Mouse (Mus musculus): Measurements from ENCODE around the gene Plau. TPM values are rescaled to one million over a fixed set of nuclear protein-coding genes. Genes with fewer than 3 reads are reported as not detected.
A peak's percentile ranks its signal among the peaks of the same experiment; 100 is the strongest.

The Plau gene
- 0.46 and 0.76 TPM in 2 replicates for polyA plus RNA-seq (2016; fragmentation: Nextera tagmentation; extraction: Ambion mirVana)

DNA sequence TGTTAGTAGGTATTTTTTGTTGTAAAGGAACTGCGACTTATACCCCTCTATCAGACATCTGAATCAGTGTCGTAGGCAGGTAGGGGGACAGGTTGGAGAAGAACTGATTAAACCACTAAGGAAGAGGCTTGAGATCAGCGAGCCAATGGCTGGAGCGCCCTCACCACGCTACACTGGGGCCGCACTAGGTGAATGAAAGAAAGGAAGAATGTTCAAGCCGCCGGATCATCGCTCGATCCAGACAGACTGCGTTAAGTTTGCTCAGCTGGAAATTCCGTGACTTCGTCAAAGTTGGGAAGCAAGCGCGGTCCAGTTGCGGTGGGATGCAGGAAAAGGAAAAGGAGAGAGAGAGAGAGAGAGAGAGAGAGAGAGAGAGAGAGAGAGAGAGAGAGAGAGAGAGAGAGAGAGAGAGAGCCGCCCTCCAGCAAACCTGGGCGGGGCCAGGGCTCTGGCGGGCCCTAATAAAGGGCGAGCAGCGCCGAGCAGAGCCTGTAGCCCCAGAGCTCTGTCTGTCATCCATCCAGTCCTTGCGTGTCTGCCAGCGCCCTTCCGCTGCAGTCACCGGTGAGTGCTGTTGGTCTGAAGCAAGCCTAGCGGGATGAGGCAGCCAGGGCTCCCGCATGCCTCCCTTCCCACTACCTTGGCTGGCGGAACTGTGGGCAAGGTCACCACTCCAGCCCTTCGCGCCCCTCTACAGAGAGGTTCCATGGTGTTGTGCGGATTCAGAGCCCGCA is at the start of gene Plau:
TSS of gene Plau (plus strand) at position 490 of the 734 bp plus-strand sequence.
- Histone ChIP-seq H3K4me1 (peaks cover 6% of the 10 kb centered on the region), H3K9me3 (replicated peaks) (no peaks in the 10 kb centered on the region), H3K4me2 (replicated peaks) (peak within 1 kb of the TSS; percentile 94), H3K9ac (peak within 1 kb of the TSS; percentile 73), H3K27me3 (peaks cover 5% of the 10 kb centered on the region; the same call in 1 of the 2 replicates), H3K4me3 (peak within 1 kb of the TSS; percentile 48), H3K36me3 (no peaks in the 10 kb centered on the region), H3K27ac (no peak within 1 kb of the TSS)
- ATAC-seq (ENCODE audit: low FRiP score), result peak; percentile 92
- WGBS, result under 1% methylated on average over 32 of the region's 33 CpGs

DNA sequence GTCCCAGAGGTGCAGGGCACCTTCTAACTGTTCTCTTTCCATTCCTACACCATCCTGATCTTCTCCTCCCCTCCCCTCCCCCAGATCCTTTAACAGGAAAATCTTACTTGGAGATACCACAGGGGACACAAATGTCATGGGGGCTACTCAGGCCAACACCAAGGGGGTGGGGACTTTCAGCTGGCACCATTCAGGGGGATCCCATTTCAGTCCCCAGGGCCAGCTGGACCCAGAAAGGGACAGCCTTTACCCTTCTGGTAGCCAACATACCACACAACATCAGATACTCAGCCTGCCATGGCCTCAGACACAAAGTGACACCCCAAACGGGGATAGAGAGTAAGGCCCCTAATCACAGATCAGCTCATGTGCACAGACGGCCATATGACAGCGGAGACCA is 48.3 kb upstream of the Plau start:
- Histone ChIP-seq H3K4me3 (no peak overlapping the region), H3K27me3 (no peaks in the 10 kb centered on the region), H3K36me3 (peaks cover 63% of the 10 kb centered on the region), H3K9me3 (replicated peaks) (no peaks in the 10 kb centered on the region), H3K4me2 (replicated peaks) (no peak overlapping the region), H3K9ac (no peak overlapping the region), H3K27ac (no peak overlapping the region), H3K4me1 (peaks cover 40% of the 10 kb centered on the region)
- no peak for ATAC-seq (ENCODE audit: low FRiP score)
- 86% methylated on average over 3 of the region's 3 CpGs for WGBS

DNA sequence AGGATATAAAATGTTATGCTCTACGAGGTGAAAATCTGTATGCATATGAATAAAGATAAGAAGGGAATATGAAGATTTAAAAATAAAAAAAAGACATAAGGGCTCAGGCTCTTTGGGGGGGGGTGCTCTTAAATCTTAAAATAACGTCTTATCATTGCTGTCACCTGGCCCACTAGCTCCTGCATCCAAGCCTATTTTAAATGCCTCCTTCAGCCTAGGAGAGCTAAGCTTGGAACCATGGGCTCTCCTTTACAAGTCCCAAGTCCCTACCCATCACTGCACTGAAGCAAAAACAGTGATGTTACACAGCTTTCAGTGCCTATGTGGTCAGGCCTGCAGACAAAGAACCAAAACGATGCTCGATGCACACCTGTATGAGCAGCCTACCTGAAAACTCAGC is 46.9 kb upstream of the Plau start:
- 92% methylated on average over 4 of the region's 4 CpGs for WGBS
- no peak overlapping the region for H3K4me3 ChIP-seq
- H3K4me2 ChIP-seq (replicated peaks), result no peak overlapping the region
- no peak for ATAC-seq (ENCODE audit: low FRiP score)
- no peak overlapping the region for H3K9ac ChIP-seq
- peaks cover 53% of the 10 kb centered on the region for H3K36me3 ChIP-seq
- H3K27me3 ChIP-seq, result no peaks in the 10 kb centered on the region
- no peaks in the 10 kb centered on the region for H3K9me3 ChIP-seq (replicated peaks)
- H3K27ac ChIP-seq, result no peak overlapping the region
- peaks cover 46% of the 10 kb centered on the region for H3K4me1 ChIP-seq

DNA sequence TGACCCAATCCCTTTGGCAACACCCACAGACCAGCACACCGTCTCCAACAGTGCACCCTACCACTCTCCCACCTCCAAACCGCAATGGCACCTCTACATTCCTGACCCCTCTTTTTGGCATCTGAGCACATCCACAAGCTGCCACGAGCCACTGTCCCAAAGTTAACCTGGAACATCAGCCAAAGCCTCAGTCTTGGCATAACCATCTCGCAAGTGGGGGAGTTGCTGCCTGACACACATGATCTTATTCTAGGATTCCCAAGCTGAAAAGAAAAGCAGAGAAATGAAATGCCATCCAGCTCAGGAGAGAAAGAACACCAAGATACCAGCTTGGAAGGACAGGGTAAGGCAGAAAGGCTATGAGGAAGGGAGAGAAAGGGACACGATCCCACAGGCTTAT is 46.0 kb upstream of the Plau start:
- ATAC-seq (ENCODE audit: low FRiP score), result no peak
- H3K9me3 ChIP-seq (replicated peaks), result no peaks in the 10 kb centered on the region
- H3K9ac ChIP-seq, result no peak overlapping the region
- no peak overlapping the region for H3K27ac ChIP-seq
- 92% methylated on average over 5 of the region's 5 CpGs for WGBS
- H3K27me3 ChIP-seq, result no peaks in the 10 kb centered on the region
- H3K4me3 ChIP-seq, result no peak overlapping the region
- no peak overlapping the region for H3K4me2 ChIP-seq (replicated peaks)
- H3K4me1 ChIP-seq, result peaks cover 53% of the 10 kb centered on the region
- H3K36me3 ChIP-seq, result peaks cover 46% of the 10 kb centered on the region

DNA sequence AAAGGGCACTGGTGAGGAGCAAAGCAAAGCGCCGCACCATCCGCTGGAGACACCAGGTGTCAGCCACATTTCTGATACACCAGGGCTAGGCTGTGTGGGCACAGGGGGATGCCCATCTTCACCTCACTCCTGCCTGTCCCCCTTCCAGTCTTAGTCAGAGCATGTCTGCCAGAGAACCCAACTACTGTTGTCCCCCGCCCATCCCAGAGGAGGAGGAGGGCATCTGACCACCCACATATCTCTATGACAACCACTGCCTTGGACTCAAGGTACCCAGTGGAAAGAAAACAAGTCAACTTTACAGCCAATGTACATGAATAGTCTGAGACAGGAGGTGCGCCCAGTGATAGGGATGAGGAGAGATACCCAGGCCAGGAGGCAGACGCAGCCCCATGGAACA is 45.5 kb upstream of the Plau start:
- no peak overlapping the region for H3K27ac ChIP-seq
- 0 out of 2 replicates have a peak overlapping the region, but pooled peaks have one; percentile 18 for H3K9ac ChIP-seq
- H3K36me3 ChIP-seq, result peaks cover 43% of the 10 kb centered on the region
- 92% methylated on average over 6 of the region's 6 CpGs for WGBS
- H3K27me3 ChIP-seq, result no peaks in the 10 kb centered on the region
- H3K4me1 ChIP-seq, result peaks cover 57% of the 10 kb centered on the region
- no peak overlapping the region for H3K4me2 ChIP-seq (replicated peaks)
- no peaks in the 10 kb centered on the region for H3K9me3 ChIP-seq (replicated peaks)
- no peak overlapping the region for H3K4me3 ChIP-seq
- no peak for ATAC-seq (ENCODE audit: low FRiP score)

DNA sequence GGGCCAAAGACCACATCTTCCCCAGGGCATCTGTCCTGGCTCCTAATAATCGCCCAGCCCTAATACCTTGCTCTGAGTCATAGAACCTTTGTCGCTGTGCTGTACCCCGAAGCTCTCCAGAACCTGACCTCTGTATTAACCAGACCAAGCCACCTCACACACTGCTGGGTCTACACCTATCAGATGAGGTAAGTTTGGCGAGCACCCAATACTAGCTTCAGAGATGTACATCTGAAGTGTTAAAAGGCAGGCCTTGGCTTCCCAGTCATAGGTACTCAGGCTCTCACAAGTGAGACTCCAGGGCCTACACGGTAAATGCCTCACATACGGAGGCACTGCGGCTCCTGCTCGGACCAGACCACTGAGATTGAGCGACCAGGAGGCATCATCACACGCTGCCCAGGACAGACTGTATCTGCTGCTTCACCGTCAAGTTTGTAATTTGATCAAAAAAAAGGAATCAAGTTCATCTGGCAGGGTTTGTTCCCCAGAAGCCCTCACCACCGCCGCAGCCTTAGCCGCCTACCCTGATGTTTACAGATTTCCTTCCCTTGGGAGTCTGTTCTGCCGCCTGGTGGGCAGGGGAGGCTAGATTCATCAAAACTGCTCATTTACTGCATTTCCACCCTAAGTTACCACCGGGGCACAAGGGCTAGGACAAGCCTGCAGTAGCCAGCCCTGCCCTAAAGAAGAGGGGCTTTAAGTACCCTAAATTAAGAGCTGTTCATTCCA is 44.8 kb upstream of the Plau start:
- no peak overlapping the region for H3K27ac ChIP-seq
- H3K9me3 ChIP-seq (replicated peaks), result no peaks in the 10 kb centered on the region
- H3K36me3 ChIP-seq, result peaks cover 37% of the 10 kb centered on the region
- H3K27me3 ChIP-seq, result no peaks in the 10 kb centered on the region
- H3K4me1 ChIP-seq, result peaks cover 56% of the 10 kb centered on the region
- no peak overlapping the region for H3K4me3 ChIP-seq
- no peak overlapping the region for H3K9ac ChIP-seq
- peak overlapping the region; percentile 84 for H3K4me2 ChIP-seq (replicated peaks)
- WGBS, result 77% methylated on average over 16 of the region's 16 CpGs
- no peak for ATAC-seq (ENCODE audit: low FRiP score)

DNA sequence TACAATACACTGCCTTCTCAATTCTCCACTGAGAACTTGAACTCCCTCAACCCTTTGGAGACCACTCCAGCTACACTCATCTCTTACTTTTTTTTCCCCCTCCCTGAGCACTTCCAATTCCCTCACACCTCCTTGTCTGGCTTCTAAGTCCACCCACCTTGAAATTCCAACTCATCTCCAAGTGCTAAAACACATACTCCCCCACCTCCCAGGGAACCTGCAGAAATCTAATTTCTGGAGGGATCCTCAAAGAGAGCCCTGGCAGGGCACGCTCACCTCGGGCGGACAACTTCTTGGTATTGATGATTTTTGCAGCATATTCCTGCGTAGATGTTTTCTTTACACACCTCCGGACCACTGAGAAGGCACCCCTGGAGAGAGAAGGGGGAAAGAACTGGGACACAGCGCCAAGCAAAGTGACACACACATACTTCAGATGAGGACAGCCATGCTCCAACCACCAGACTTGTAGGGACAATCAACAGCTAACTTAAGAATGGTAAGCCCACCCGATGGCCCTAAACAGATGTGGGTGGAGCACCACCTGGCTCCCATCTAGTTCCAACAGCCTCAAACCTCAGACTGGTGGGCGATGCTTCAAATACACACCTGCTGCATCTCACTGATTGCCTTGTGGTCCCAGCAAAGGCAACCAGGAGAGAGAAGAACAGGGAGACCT is 44.1 kb upstream of the Plau start:
- Histone ChIP-seq H3K4me1 (peaks cover 53% of the 10 kb centered on the region), H3K36me3 (peaks cover 36% of the 10 kb centered on the region), H3K27me3 (no peaks in the 10 kb centered on the region), H3K4me3 (peak overlapping the region; percentile 93), H3K9ac (peak overlapping the region; percentile 94), H3K9me3 (replicated peaks) (no peaks in the 10 kb centered on the region), H3K27ac (peak overlapping the region; percentile 91), H3K4me2 (replicated peaks) (peak overlapping the region; percentile 84)
- no peak for ATAC-seq (ENCODE audit: low FRiP score)
- 68% methylated on average over 8 of the region's 8 CpGs for WGBS

DNA sequence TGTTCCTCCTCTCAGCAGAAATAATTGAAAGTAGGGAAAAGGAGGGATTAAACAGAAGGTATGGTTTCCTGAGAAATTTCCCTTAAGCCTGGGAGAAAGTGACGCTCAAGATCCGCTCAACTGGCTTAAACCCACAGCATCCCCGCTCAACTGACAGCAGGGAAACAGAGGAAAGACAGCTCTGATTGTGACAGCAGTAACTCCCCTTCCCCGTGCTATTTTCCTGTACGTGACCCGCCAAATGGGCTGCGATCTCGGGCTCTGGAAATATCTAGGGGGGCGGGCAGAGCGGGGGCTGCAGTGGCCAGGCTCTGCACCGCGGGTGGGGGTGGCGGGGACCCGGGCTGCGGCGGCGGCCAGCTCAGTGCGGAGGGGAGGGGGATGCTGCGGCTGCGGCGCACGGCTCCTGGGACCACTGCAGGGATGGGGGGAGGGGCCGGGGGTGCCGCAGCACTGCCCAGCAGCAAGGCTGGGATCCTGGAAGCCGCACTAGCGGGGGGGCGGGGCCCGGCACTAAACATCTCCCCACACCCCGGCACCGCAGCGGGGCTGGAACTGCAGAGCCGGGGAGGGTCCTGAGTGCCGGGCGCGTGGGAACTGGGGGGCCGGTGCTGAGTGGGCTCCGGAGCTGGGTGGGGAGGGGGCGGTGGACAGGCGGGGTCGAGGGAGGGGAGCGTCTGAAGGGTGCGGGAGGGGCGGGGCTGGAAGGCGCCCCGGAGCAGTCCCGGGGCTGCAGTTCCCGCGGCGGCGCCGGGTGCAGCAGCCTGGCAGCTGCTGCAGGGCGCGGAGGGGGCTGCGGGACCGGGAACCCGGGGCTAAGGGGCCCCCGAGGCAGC is 43.3 kb upstream of the Plau start:
- H3K36me3 ChIP-seq, result peaks cover 28% of the 10 kb centered on the region
- no peaks in the 10 kb centered on the region for H3K27me3 ChIP-seq
- ATAC-seq (ENCODE audit: low FRiP score), result peak; percentile 69
- H3K27ac ChIP-seq, result peak overlapping the region; percentile 91
- peaks cover 45% of the 10 kb centered on the region for H3K4me1 ChIP-seq
- peak overlapping the region; percentile 94 for H3K9ac ChIP-seq
- under 1% methylated on average over 23 of the region's 57 CpGs for WGBS
- peak overlapping the region; percentile 84 for H3K4me2 ChIP-seq (replicated peaks)
- H3K4me3 ChIP-seq, result peak overlapping the region; percentile 93
- no peaks in the 10 kb centered on the region for H3K9me3 ChIP-seq (replicated peaks)

DNA sequence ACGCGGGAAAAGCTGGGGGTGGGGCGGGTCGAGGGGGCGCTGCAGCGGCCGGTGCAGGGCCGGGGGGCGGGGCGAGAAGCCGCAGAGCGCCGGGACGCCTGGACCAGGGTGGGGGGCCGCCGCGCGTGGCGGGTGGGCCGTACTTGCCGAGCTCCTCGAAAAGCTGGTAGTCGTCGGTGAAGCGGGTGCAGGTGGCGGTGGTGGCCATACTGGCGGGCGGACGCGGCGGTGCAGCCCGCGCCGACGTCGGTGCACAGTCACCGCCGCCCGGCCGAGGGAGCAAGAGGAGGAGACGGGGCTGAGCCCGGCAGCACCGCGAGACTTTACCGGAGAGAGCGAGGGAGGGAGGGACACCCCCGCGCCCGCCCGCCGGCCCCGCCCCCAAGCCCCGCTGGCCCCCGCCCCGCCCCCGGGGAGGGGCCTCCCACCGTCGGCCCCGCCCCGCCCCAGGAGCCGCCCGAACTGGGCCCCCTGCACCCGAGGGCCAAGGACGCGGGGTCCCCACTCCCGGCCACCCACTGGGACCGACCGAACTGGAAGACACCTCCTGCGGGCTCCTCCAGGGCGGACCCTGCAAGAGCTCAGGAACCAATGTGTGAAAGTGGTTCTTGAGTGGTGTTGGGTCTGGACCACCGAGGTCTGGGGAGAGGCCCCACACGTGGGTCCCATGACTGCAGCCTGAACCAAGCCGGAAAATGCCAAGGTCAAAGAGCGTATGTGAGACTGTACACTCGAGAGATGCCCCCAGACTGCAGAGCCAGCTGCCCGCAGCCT is 42.5 kb upstream of the Plau start, which contains the start of gene Camk2g:
TSS of gene Camk2g (minus strand) at position 331 of the 774 bp plus-strand sequence.
- peak within 1 kb of the TSS; percentile 91 for H3K27ac ChIP-seq
- WGBS, result under 1% methylated on average over 66 of the region's 76 CpGs
- H3K4me2 ChIP-seq (replicated peaks), result peak within 1 kb of the TSS; percentile 84
- H3K27me3 ChIP-seq, result no peaks in the 10 kb centered on the region
- H3K36me3 ChIP-seq, result peaks cover 21% of the 10 kb centered on the region
- H3K9me3 ChIP-seq (replicated peaks), result no peaks in the 10 kb centered on the region
- peaks cover 44% of the 10 kb centered on the region for H3K4me1 ChIP-seq
- peak within 1 kb of the TSS; percentile 94 for H3K9ac ChIP-seq
- peak; percentile 86 for ATAC-seq (ENCODE audit: low FRiP score)
- H3K4me3 ChIP-seq, result peak within 1 kb of the TSS; percentile 93

DNA sequence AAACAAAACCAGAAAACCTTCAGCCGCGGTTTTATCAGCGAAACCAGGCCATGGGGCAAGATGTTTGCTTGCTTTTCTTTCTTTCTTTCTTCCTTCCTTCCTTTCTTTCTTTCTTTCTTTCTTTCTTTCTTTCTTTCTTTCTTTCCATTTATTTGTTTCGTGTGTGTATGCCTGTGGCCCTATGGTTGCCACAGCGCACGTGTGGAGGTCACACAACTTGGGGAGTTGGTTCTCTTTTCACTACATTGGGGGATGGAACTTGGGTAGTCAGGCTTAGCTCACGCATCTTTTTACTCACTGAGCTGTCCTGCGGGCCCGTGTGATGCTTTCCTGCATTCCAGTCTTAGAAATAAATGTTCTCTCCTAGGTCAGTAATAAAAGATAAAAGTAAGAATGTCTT is 41.9 kb upstream of the Plau start:
- Histone ChIP-seq H3K9me3 (replicated peaks) (no peaks in the 10 kb centered on the region), H3K4me3 (peak overlapping the region; percentile 93), H3K36me3 (peaks cover 19% of the 10 kb centered on the region), H3K4me1 (peaks cover 44% of the 10 kb centered on the region), H3K4me2 (replicated peaks) (peak overlapping the region; percentile 84), H3K9ac (no peak overlapping the region), H3K27ac (no peak overlapping the region), H3K27me3 (no peaks in the 10 kb centered on the region)
- ATAC-seq (ENCODE audit: low FRiP score), result no peak
- WGBS, result 7% methylated on average over 9 of the region's 9 CpGs
